In genomic region chr8:8653343-8653742, GRCm38 (mm10) we compare ENCODE assay signal across 11 mouse cellular contexts. TPM values are rescaled to one million over a fixed set of nuclear protein-coding genes. Genes with fewer than 3 reads are reported as not detected.
DNase-seq lines count a peak whose midpoint lies in the region; ATAC-seq and TF ChIP-seq lines count a peak whose summit lies in the region.
"Had no signal": no experiment of that assay in that cellular context is flagged by ENCODE, and none has a peak within 500 bp of the region (broad histone marks: within the 10 kb centered on the region; RNA-seq: fewer than 3 reads in every experiment).

No protein-coding gene starts in this region.

- H3K9ac ChIP-seq in embryonic facial prominence, embryonic 12.5 days: no peak overlapping the region
- H3K9ac ChIP-seq in lung, postnatal 0 days (replicated peaks; ENCODE audit: low read depth): no peak overlapping the region
- no peak overlapping the region for H3K9ac ChIP-seq in hindbrain, embryonic 16.5 days (ENCODE audit: low read depth, low read length)
- peak overlapping the region; percentile 56; the same call in 1 of the 2 replicates for H3K9ac ChIP-seq in neural tube, embryonic 13.5 days

- TF ChIP-seq EP300 in lung, postnatal 0 days (IDR thresholded peaks at IDR 0.05): no peak

- H3K4me1 ChIP-seq in embryonic facial prominence, embryonic 12.5 days: peaks cover 68% of the 10 kb centered on the region
- H3K4me1 ChIP-seq in embryonic facial prominence, embryonic 10.5 days: peaks cover 98% of the 10 kb centered on the region
- H3K4me1 ChIP-seq in lung, postnatal 0 days (ENCODE audit: insufficient read depth, low read depth, low read length): peaks cover 24% of the 10 kb centered on the region
- H3K4me1 ChIP-seq in hindbrain, embryonic 16.5 days (ENCODE audit: control insufficient read depth, insufficient read depth, low read depth, low read length): peaks cover 54% of the 10 kb centered on the region
- peaks cover 98% of the 10 kb centered on the region for H3K4me1 ChIP-seq in neural tube, embryonic 13.5 days (replicated peaks)

- H3K4me2 ChIP-seq in embryonic facial prominence, embryonic 12.5 days (replicated peaks): peak overlapping the region; percentile 83; the same call in 1 of the 2 replicates
- peak overlapping the region; percentile 93; the same call in 1 of the 2 replicates for H3K4me2 ChIP-seq in lung, postnatal 0 days (replicated peaks; ENCODE audit: low read depth, low read length)
- H3K4me2 ChIP-seq in hindbrain, embryonic 16.5 days (ENCODE audit: low read length): peak overlapping the region; percentile 66
- H3K4me2 ChIP-seq in neural tube, embryonic 13.5 days: peak overlapping the region; percentile 85
- H3K4me2 ChIP-seq: heart, embryonic 11.5 days had no signal

- TF ChIP-seq CTCF in lung, postnatal 0 days (IDR thresholded peaks at IDR 0.05): 0 out of 2 replicates have a peak, but pooled peaks have one; percentile 27

- H3K9me3 ChIP-seq in embryonic facial prominence, embryonic 12.5 days: no peaks in the 10 kb centered on the region
- no peaks in the 10 kb centered on the region for H3K9me3 ChIP-seq in embryonic facial prominence, embryonic 10.5 days
- no peaks in the 10 kb centered on the region for H3K9me3 ChIP-seq in lung, postnatal 0 days (ENCODE audit: low read length)
- H3K9me3 ChIP-seq in hindbrain, embryonic 16.5 days (ENCODE audit: control insufficient read depth, low read length): no peaks in the 10 kb centered on the region
- H3K9me3 ChIP-seq in neural tube, embryonic 13.5 days: no peaks in the 10 kb centered on the region
- H3K9me3 ChIP-seq: G1E had no signal

- no peak for DNase-seq in embryonic facial prominence, embryonic 10.5 days (ENCODE audit: low spot score)
- no peak for DNase-seq in lung, postnatal 0 days (ENCODE audit: low spot score)
- no peak for DNase-seq in lung, postnatal 25 days (ENCODE audit: low spot score)
- no peak for DNase-seq in layer of hippocampus, adult 9-11 months
- DNase-seq in frontal cortex, adult 2 months (ENCODE audit: extremely low spot score in 1 of 2, low spot score in 1 of 2): no peak
- DNase-seq: cerebellum, adult 2 months had no signal

- H3K27me3 ChIP-seq in embryonic facial prominence, embryonic 12.5 days: no peaks in the 10 kb centered on the region
- H3K27me3 ChIP-seq in embryonic facial prominence, embryonic 10.5 days (replicated peaks; ENCODE audit: low read depth, poor library complexity, severe bottlenecking): no peaks in the 10 kb centered on the region; the same call in 1 of the 2 replicates
- H3K27me3 ChIP-seq in lung, postnatal 0 days (replicated peaks; ENCODE audit: insufficient read depth, low read length): no peaks in the 10 kb centered on the region
- no peaks in the 10 kb centered on the region for H3K27me3 ChIP-seq in hindbrain, embryonic 16.5 days (replicated peaks; ENCODE audit: control insufficient read depth, insufficient read depth, low read length)
- H3K27me3 ChIP-seq in neural tube, embryonic 13.5 days: no peaks in the 10 kb centered on the region

- H3K4me3 ChIP-seq in embryonic facial prominence, embryonic 12.5 days: peak overlapping the region; percentile 3; the same call in 1 of the 2 replicates
- no peak overlapping the region for H3K4me3 ChIP-seq in embryonic facial prominence, embryonic 10.5 days
- no peak overlapping the region for H3K4me3 ChIP-seq in lung, postnatal 0 days (ENCODE audit: low read depth, low read length)
- no peak overlapping the region; the same call in 1 of the 2 replicates for H3K4me3 ChIP-seq in hindbrain, embryonic 16.5 days (ENCODE audit: low read length)
- H3K4me3 ChIP-seq in neural tube, embryonic 13.5 days: 0 out of 2 replicates have a peak overlapping the region, but pooled peaks have one; percentile 88

- no peak for ATAC-seq in embryonic facial prominence, embryonic 12.5 days (ENCODE audit: insufficient number of reproducible peaks, insufficient read depth, low FRiP score, low TSS enrichment)
- no peak for ATAC-seq in lung, postnatal 0 days
- ATAC-seq in hindbrain, embryonic 16.5 days: no peak
- no peak for ATAC-seq in neural tube, embryonic 13.5 days (ENCODE audit: low read depth)

- 74% methylated on average over 5 of the region's 5 CpGs for WGBS in embryonic facial prominence, embryonic 12.5 days
- WGBS in embryonic facial prominence, embryonic 10.5 days: 76% methylated on average over 5 of the region's 5 CpGs
- 42% methylated on average over 5 of the region's 5 CpGs for WGBS in lung, postnatal 0 days
- 26% methylated on average over 5 of the region's 5 CpGs for WGBS in hindbrain, embryonic 16.5 days
- 31% methylated on average over 5 of the region's 5 CpGs for WGBS in neural tube, embryonic 13.5 days

- no peak overlapping the region for H3K27ac ChIP-seq in embryonic facial prominence, embryonic 12.5 days
- no peak overlapping the region for H3K27ac ChIP-seq in embryonic facial prominence, embryonic 10.5 days (replicated peaks)
- H3K27ac ChIP-seq in lung, postnatal 0 days (ENCODE audit: low read length): no peak overlapping the region
- H3K27ac ChIP-seq in hindbrain, embryonic 16.5 days (ENCODE audit: low read depth, low read length): peak overlapping the region; percentile 21; the same call in 1 of the 2 replicates
- H3K27ac ChIP-seq in neural tube, embryonic 13.5 days (replicated peaks): 0 out of 2 replicates have a peak overlapping the region, but pooled peaks have one; percentile 30

- H3K36me3 ChIP-seq in embryonic facial prominence, embryonic 12.5 days: peaks cover 7% of the 10 kb centered on the region; the same call in 1 of the 2 replicates
- peaks cover 40% of the 10 kb centered on the region for H3K36me3 ChIP-seq in embryonic facial prominence, embryonic 10.5 days (replicated peaks)
- no peaks in the 10 kb centered on the region for H3K36me3 ChIP-seq in lung, postnatal 0 days (ENCODE audit: insufficient read depth, low read length)
- no peaks in the 10 kb centered on the region for H3K36me3 ChIP-seq in hindbrain, embryonic 16.5 days (ENCODE audit: control insufficient read depth, insufficient read depth, low read length)
- H3K36me3 ChIP-seq in neural tube, embryonic 13.5 days: 0 out of 2 replicates have a peak, but pooled peaks cover 9% of the 10 kb centered on the region
- H3K36me3 ChIP-seq: G1E had no signal

RNA-seq across cellular contexts. Expression of gene Efnb2, which starts 7.7 kb away (rescaled TPM):
- polyA plus RNA-seq in embryonic facial prominence, embryonic 12.5 days (2016; fragmentation: Nextera tagmentation; extraction: Ambion mirVana): 49.4 and 51.6 TPM in 2 replicates
- 32.2 and 33.7 TPM in 2 replicates for polyA plus RNA-seq in embryonic facial prominence, embryonic 10.5 days (2016; fragmentation: Nextera tagmentation; extraction: Ambion mirVana)
- 26.7 and 30.1 TPM in 2 replicates for polyA plus RNA-seq in lung, postnatal 0 days (2015; fragmentation: Nextera tagmentation; extraction: Ambion mirVana)
- 9.6 and 16.8 TPM in 2 replicates for polyA plus RNA-seq in hindbrain, embryonic 16.5 days (2015; fragmentation: Nextera tagmentation; extraction: Ambion mirVana)
- 24.5 and 26.6 TPM in 2 replicates for polyA plus RNA-seq in neural tube, embryonic 13.5 days (2015; fragmentation: Nextera tagmentation; extraction: Ambion mirVana)
- polyA plus RNA-seq in frontal cortex, adult 2 months (2012; rRNA removed): 26.4 and 41.4 TPM in 2 replicates

RNA-seq across cellular contexts. Expression of gene Arglu1, which starts 37.0 kb away (rescaled TPM):
- 209 and 217 TPM in 2 replicates for polyA plus RNA-seq in embryonic facial prominence, embryonic 12.5 days (2016; fragmentation: Nextera tagmentation; extraction: Ambion mirVana)
- polyA plus RNA-seq in embryonic facial prominence, embryonic 10.5 days (2016; fragmentation: Nextera tagmentation; extraction: Ambion mirVana): 174 and 177 TPM in 2 replicates
- 126 and 139 TPM in 2 replicates for polyA plus RNA-seq in lung, postnatal 0 days (2015; fragmentation: Nextera tagmentation; extraction: Ambion mirVana)
- polyA plus RNA-seq in hindbrain, embryonic 16.5 days (2015; fragmentation: Nextera tagmentation; extraction: Ambion mirVana): 111 and 117 TPM in 2 replicates
- 184 TPM in 2 replicates for polyA plus RNA-seq in neural tube, embryonic 13.5 days (2015; fragmentation: Nextera tagmentation; extraction: Ambion mirVana)
- 168 and 212 TPM in 2 replicates for polyA plus RNA-seq in frontal cortex, adult 2 months (2012; rRNA removed)

Comparison
In these comparisons a context has a peak if more than half of its experiments do, and no peak if none do; other contexts are left out.
1. H3K4me3 ChIP-seq: peak in embryonic facial prominence, embryonic 12.5 days (single experiment) and neural tube, embryonic 13.5 days (single experiment); none in embryonic facial prominence, embryonic 10.5 days (single experiment), lung, postnatal 0 days (single experiment) and hindbrain, embryonic 16.5 days (single experiment).
2. H3K27ac ChIP-seq: peak in hindbrain, embryonic 16.5 days (single experiment) and neural tube, embryonic 13.5 days (single experiment); none in embryonic facial prominence, embryonic 12.5 days (single experiment), embryonic facial prominence, embryonic 10.5 days (single experiment) and lung, postnatal 0 days (single experiment).
3. Peak in every context shown above with its lines, with median percentiles within 50 percentile points of each other: H3K4me2 ChIP-seq.